Mouse (Mus musculus): ENCODE results near the gene Ppp1r32. TPM values are rescaled to one million over a fixed set of nuclear protein-coding genes. Genes with fewer than 3 reads are reported as not detected.

The Ppp1r32 gene
- polyA plus RNA-seq, 1 experiment from 2014 or later = 0.27 TPM

Other genes starting within 250 kb of the Ppp1r32 start
- gene Myrf, start 242.2 kb downstream of the Ppp1r32 start, polyA plus RNA-seq (2015; fragmentation: Nextera tagmentation; extraction: Ambion mirVana) = 0.91 and 1.4 TPM in 2 replicates
- 2.2 and 2.4 TPM in 2 replicates for gene Dagla, start 178.1 kb downstream of the Ppp1r32 start, polyA plus RNA-seq (2015; fragmentation: Nextera tagmentation; extraction: Ambion mirVana)
- 0.46 and 0.76 TPM in 2 replicates for gene Syt7, start 93.8 kb downstream of the Ppp1r32 start, polyA plus RNA-seq (2015; fragmentation: Nextera tagmentation; extraction: Ambion mirVana)
- gene Lrrc10b, start 25.5 kb downstream of the Ppp1r32 start, polyA plus RNA-seq (2015; fragmentation: Nextera tagmentation; extraction: Ambion mirVana) = 0.25 and 0.28 TPM in 2 replicates
- gene Cpsf7, start 42.3 kb upstream of the Ppp1r32 start, polyA plus RNA-seq (2015; fragmentation: Nextera tagmentation; extraction: Ambion mirVana) = 48.3 and 50.1 TPM in 2 replicates
- gene Sdhaf2, start 43.2 kb upstream of the Ppp1r32 start, polyA plus RNA-seq (2015; fragmentation: Nextera tagmentation; extraction: Ambion mirVana) = 59.9 and 63.5 TPM in 2 replicates
- 62.9 and 63.7 TPM in 2 replicates for gene Tmem216, start 73.3 kb upstream of the Ppp1r32 start, polyA plus RNA-seq (2015; fragmentation: Nextera tagmentation; extraction: Ambion mirVana)
- 18.7 and 21.8 TPM in 2 replicates for gene Cyb561a3, start 94.2 kb upstream of the Ppp1r32 start, polyA plus RNA-seq (2015; fragmentation: Nextera tagmentation; extraction: Ambion mirVana)
- 38.3 and 39.1 TPM in 2 replicates for gene Tmem138, start 94.4 kb upstream of the Ppp1r32 start, polyA plus RNA-seq (2015; fragmentation: Nextera tagmentation; extraction: Ambion mirVana)
- gene Ddb1, start 122.4 kb upstream of the Ppp1r32 start, polyA plus RNA-seq (2015; fragmentation: Nextera tagmentation; extraction: Ambion mirVana) = 355 and 368 TPM in 2 replicates
- gene Tkfc, start 122.7 kb upstream of the Ppp1r32 start, polyA plus RNA-seq (2015; fragmentation: Nextera tagmentation; extraction: Ambion mirVana) = 16.3 and 17.0 TPM in 2 replicates
- 3.1 and 3.8 TPM in 2 replicates for gene Vwce, start 151.3 kb upstream of the Ppp1r32 start, polyA plus RNA-seq (2015; fragmentation: Nextera tagmentation; extraction: Ambion mirVana)
- gene Pga5, start 195.1 kb upstream of the Ppp1r32 start, polyA plus RNA-seq (2015; fragmentation: Nextera tagmentation; extraction: Ambion mirVana) = not detected in 2 replicates
- 36.4 and 36.8 TPM in 2 replicates for gene Vps37c, start 205.8 kb upstream of the Ppp1r32 start, polyA plus RNA-seq (2015; fragmentation: Nextera tagmentation; extraction: Ambion mirVana)

Data from embryonic facial prominence, embryonic 13.5 days (tissue).